Mouse (Mus musculus) urinary bladder, postnatal 10 days (tissue): ENCODE data around the gene Psmc5.

ENCODE experiments used
- DNase-seq: peaks from one replicate; pipeline ENCODE4 v3.0.0; 2022; ENCODE audit warnings: low spot score

The Psmc5 gene

DNA sequence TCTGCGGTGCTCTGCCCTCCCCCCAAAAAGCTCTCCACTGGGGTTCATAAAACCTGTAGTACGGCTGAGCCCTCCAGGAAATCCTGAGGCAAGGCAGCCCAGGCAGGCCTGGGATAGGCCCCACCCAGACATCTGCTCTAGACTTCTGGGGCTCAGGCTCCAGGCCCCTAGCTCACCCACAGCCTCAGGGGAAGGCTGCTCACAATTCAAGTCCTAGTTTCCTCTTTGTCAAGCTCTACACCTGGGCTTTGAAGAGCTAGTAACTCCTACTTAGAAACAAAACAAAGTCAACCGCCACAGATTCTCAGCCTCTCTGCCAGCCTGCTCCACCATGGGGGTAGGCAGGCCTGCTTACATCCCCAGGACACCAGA lies 13.1 kb downstream of the Psmc5 start:
- no peak for DNase-seq

DNA sequence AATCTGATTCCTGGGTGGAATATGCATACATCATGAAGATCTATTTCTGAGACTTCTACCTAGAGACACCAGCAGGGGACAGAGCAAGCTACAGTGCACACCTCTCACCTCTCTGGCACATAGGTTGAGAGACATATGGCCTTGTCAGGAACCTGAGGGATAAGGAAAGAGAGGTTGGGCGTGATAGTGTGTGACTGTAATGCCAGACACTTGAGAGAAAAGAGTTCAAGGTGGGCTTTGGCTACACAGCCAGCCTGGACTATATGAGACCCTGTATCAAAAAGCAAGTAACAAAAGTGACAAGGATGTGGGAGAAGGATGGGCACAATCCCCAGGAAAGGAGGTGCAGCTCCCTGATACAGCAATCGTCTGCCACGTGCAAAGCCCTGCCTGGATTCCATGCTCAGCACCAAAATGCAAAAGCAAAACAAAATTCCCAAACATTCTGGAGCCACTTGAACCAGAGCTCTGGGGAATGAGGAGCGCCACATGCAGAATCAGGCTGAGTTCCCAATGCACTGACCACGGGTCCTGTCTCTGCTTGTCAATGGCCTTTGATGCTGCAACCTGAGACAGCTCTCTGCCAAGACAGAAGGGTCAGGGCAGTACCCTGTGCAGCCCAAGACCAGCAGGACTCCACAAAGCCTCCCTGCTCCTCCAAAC lies 15.3 kb downstream of the Psmc5 start:
- no peak for DNase-seq

DNA sequence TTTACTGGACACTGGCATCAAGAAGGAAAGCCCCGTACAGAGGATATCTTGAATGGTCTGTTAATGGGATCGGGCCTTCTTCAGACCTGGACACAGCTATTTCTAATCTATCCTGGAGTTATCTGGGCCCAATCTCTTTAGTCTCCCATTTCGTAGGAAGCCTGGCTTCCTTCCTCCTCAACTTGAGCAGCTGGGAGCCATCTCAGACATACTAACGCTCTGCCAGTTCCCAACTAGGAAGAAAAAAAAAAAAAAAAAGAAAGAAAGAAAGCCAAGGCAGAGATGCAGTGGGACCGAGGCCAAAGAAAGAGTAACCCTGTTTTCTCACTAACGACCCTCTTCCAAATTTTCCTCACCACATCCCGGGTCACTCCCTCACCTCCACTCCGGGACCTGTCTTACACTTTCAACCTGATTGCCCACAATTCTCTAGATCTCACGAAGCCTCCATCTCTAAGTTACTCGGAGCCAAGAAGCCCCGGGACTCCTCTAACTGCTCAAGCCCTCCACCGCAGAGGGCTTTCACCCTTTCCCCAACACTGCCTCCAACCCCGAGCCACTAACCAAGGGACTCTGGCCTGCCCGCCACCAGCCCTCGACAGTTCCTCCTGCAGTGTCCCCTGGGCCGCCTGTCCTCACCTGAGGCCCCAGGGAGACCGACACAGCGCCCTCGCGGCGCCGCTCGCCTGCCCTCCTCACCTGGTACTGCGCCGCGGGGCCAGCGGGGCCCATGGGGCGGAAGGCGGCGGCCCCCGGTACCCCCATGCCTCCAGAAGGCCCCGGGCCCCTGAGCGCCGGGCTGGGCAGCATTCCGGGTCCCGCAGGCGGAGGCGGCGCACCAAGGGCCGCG lies 16.1 kb downstream of the Psmc5 start:
- DNase-seq, result no peak

DNA sequence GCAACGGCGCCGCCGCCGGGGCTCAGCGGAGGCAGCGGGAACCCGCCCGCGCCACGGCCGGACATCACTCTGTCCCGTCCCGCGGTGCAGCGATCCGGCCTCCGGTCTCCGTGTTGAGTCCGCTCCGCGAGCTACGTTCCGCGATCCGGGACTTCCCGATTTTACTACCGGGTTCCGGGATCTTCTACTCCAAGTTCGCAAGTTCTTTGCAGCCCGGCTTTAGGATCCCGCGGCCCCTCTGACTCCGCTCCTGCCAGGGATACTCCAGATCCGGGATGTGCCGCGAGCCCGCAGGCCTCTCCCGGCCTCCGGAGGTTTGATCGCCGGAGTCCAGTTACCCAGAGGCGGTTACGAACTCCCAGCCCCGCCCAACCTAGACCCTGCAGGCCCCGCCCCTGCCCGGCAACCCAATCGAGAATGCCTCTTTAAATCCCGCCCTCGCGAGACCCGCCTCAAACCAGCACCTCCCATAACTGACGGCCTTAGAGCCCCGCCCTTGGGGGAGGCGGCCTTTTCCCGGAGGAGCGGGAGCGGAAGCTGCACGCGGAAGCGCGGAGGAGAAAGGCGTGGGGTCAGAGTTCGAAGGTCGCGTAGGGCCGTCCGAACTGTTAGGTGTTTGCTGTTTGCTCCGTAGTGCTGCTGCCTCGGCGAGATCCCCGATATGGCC lies 16.8 kb downstream of the Psmc5 start, which contains the start of gene Smarcd2:
Gene Smarcd2, minus strand, starts transcription at position 329 of the 667 bp plus-strand sequence.
- peak; percentile 98 for DNase-seq

DNA sequence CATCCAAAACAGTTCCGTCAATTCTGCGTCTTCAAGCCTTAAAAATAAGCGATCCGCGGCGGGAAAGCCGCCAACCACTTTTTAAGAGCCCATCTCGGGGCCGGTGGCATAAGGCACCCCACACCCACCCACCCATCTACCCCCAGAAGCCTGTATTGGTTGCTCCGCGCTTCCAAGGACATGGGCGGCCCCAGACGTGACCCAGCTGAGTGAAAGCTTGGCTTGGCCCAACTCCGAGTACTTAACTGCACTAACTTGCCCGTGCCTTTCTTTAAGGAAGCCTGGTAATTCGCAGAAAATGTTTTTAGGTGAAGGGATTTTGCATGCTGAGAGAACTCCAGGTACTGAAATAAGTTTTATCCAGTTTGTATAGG lies 17.3 kb downstream of the Psmc5 start:
- DNase-seq, result no peak

DNA sequence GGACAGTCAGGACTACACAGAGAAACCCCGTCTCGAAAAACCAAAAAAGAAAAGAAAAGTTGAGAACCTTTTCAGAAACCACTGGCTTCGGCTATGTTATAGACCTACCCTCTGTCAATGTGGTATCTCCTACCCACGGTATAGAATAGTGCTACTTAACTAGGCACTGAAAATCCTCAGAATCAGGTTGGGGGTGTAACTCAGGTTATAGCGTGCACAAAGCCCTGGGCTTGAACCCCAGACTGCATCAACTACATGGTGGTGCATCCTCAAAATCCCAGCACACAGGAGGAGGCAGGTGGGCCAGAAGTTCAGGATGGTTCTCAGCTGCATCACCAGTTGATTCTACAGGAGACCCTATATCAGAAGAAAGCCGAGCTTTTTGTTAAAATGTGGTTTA lies 17.9 kb downstream of the Psmc5 start:
- no peak for DNase-seq

DNA sequence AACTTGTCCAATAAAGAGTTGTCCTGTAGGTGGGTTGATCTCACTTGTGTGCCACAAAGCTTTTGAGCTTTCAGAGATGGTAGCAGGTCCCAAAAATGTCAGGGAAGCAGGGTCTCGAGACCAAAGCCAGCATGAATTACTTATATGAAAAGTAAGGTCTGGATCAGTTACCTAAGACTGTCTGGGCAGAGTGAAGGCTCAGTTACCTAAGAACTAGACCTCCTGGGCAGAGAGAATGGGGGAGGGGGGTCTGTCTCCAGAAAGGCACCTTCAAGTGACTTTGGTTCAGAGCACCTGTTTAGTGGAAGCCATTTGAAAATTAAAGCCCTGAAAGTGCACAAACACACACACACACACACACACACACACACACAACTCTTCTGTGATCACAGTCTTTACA lies 18.4 kb downstream of the Psmc5 start:
- no peak for DNase-seq

DNA sequence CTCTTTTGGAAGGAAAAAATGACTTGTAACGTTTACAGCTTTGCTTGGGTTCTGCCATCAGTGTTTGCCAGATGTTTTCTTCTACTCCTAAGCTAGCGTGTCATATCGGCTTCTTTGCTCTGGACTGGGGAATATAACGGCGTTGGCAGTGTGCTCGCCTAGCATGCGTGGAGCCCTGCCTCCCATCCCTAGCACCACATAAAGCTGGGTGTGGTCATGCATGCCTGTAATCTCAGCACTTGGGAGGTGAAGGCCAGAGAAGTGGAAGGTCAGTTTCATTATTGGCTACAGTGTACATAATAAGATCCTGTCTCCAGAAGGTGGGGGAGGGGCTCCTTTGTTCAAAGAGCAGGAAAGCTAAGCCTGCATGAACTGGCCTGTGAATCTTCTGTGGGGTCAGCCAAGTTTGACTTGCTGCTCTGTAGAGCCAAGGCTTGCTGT lies 19.0 kb downstream of the Psmc5 start:
- no peak for DNase-seq

DNA sequence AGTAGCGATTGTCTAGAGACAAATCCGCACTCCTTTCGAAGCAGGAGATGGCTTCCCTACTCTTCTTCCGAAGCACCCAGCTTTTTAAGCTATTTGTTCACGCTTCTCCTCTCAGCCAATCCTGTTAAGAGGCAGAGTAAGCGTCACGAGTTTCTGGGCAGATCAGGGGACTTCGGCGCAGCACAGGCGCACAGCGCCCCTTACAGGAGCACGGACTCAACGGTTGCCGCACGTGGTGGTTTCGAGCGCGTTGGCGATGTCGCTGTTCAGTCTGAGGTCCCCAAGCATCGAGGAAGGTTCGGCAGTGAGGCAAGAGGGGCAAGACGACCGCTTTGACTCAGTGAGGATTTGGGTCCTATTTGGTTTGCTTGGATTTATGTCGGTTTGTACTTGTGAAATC lies 20.5 kb downstream of the Psmc5 start, which contains the start of gene Tcam1:
Gene Tcam1, plus strand, starts transcription at position 219 of the 400 bp plus-strand sequence.
- DNase-seq, result peak; percentile 79

DNA sequence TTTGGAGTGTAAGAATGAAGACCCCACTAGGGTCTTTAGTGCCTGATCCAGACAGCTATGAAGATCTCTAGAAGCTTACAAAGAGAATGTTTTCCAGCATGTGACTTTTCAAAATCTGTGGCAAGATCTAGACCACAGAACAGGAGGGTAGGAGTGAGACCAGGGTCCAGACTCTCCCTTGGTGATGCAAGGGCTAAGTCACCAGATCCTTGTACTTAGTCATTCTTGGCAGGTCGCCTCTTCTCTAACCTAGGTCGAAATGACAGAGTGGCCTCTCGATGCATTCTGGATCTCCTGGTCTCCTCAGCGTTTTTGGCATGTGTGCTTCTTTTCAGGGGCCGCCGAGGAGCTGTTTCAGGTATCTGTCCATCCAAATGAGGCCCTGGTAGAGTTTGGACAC lies 26.5 kb downstream of the Psmc5 start:
- DNase-seq, result no peak

DNA sequence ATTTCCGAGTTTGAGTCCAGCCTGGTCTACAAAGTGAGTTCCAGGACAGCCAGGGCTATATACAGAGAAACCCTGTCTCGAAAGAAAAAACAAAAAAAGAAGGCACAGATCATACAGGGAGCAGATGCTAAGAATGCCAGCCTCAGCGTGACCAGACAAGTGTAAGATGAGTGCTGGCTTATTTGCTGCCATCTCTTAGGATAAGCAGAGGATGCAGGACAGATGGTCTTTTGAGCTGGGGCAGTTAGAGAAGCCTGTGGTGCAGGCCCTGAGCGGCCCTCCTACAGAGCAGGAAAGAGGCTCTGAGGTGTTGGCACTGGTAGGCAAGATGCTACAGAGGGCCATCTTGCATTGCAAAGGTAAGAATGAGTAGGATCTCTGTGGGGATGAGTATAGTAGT lies 27.4 kb downstream of the Psmc5 start:
- no peak for DNase-seq

DNA sequence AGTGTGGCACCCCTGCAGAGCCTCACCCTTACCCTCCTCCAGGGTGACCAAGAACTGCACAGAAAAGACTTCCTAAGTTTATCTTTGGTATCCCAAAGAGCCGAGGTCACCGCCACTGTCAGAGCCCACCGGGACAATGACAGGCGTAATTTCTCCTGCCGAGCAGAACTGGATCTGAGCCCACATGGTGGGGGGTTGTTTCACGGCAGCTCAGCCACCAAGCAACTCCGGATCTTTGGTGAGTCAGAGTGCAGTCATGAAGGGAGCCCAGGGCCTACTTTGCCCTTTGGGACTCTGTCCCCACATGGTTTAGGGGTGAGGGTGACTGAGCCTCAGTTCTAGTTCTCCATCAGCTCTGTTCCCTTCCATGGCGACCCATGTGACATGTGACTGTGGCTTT lies 28.2 kb downstream of the Psmc5 start:
- DNase-seq, result no peak

DNA sequence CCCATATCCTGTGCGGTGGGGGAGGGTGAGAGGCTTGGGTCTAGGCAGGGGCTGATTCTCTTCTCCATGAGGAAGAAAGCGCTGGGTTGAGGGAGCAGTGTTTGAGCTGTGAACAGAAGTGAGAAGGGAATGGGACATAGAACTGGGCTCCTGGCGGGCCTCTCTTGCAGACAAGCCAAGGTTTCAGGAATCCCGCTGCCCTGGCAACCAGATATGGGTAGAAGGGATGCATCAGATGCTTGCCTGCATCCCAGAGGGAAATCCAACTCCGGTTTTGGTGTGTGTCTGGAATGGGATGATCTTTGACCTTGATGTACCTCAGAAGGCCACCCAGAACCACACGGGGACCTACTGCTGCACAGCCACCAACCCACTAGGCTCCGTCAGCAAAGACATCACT lies 30.3 kb downstream of the Psmc5 start:
- DNase-seq, result no peak

DNA sequence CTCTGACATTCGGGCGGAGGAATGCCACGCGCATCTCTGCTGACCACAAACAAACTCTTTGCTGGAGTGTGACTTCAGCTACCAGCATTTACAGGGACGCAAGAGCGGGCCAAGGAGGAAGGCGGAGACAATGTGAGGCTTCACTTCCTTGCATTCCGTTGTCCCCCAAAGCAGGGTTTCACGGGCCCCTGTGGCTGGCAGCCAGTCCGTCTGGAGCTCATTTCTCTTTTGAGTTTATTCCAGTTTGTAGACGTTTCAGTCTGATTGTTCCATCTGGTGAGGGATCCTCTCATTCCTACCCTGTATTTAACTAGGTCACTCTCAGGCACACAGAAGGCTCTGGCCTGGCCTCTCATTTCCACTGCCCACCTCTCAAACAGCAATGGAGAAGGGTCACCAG lies 31.0 kb downstream of the Psmc5 start:
- DNase-seq, result no peak

DNA sequence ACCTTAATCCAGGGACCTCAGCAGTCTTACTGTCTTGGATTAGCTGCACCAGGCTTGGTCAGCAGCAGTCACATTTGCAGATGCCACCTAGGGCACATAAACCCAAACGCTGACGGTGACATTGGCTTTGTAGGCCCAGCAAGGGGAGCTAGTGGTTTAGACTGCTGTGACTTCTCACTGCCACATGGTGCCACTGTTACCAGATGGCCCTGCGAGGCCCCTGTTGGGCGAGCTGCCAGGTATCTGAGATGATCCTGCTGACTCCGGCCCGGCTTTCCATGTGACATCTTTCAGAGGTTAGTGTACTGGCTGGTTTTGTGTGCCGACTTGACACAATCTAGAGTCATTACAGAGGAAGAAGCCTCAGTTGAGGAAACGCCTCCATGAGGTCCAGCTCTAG lies 33.4 kb downstream of the Psmc5 start:
- no peak for DNase-seq

DNA sequence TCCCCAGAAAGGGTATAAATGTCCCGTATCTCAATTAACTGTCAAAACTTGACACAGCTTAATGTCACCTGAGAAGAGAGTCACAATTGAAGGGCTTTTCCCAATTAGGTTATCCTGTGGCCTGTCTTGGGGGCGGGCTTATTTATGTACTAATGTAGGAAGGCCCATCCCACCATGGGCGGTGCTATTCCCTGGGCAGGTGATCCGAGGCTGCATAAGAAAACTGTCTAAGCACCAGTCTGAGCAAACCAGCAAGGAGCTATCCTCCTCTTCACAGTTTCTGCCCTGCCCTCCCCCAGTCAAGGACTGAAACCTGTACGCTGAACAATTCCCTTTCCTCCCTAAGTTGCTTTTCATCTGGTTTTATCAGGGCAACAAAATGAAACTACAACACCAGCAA lies 34.4 kb downstream of the Psmc5 start:
- DNase-seq, result no peak

DNA sequence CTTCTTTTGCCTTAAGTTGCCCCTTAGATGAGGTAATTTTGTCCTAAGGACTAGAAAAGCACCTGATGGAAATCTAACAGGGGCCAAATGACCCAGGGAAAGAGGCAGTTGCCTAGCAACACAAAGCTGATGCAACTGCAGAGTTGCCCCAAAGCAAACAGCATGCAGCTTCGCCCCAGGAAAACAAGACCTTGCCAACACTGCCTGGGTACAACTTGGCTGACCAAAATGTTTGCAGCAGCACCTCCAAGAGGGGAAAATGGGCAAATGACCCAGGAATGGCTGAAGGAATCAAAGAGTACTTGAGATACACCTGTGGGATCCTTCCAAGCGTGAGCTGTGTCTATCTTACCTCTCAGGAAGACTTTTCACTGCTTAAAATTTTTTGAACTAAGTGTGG lies 35.9 kb downstream of the Psmc5 start:
- DNase-seq, result no peak

DNA sequence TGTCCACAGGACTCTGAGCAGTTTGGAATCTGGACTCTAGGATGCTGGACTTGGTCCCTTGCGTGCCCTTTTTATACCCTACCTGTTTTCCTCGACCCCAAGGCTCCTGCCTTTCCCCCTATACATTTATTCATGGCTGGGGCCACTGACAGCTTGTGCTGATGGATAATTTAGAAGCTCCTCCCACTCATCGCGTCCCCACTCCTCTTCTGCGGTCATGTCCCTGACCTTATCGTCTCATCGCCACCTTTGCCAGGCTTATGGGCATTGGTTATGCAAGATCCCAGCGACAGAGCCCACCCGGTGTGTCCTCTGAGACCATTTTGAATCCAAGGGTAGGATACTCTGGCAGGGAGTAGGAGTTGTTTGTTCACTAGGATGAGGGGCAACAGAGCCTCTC lies 45.8 kb downstream of the Psmc5 start, which contains the start of gene Gh:
Gene Gh, minus strand, starts transcription at position 101 of the 400 bp plus-strand sequence.
- DNase-seq, result no peak

DNA sequence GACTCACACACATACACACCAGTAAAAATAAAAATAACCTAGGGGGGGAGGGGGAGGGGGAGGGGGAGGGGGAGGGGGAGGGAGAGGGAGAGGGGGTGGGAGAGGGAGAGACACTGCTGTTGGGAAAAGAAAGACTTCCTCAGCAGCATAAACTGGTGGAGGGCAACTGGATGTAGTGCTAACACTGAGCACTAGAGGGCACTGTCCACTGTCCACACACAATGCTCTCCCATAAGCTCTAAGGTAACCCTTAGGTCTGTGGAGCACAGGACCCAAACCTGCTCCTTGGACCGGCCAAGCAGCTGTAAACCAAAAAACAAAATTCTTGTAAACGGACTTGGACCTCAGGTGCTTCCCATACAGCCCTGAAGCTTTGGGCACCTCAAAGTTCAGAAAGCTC lies 46.7 kb downstream of the Psmc5 start:
- no peak for DNase-seq

DNA sequence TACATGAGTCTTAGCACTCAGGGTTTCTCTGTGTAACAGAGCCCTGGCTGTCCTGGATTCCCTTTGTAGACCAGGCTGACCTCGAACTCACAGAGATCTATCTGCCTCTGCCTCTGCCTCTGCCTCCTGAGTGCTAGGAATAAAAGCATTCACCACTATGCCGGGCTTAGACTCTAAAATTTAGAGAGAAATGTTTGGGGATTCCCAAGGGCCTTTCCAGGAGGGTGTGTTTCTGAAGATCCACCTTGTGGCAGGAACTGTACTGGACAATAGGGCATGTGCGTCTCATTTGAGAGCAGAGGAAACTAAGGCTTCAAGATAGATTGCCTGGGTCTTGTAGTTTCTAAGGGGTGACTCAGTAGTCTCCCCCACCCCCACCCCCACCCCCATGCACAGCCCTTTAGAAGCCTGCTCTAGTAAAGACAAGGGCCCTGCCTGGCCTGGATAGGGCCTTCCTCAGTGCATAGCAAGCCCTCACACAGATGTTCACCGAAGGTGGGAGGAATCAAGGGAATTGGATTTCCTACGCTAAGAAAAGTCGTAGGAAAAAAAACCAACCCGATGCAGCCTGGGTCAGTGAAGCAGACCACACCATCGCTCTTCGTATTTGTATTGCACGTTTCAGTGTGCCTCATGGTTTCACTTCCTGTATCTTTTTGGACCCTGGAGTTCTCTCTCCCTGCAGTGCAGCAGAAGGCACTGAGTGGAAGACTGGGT lies 49.6 kb downstream of the Psmc5 start:
- DNase-seq, result no peak

DNA sequence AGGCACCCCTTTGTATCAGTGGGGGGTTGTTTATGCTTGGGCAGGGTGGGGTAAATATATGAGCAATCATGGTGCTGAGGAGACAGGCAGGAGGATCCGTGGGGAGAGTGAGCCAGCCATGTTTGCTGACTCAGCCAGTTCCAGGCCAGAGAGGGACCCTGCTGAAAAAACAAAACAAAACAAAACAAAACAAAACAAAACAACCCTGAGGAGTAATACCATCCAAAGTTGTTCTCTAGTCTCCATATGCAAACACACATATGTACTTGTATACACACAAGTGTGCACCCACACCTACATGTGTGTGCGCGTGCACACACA lies 50.1 kb downstream of the Psmc5 start:
- DNase-seq, result no peak

DNA sequence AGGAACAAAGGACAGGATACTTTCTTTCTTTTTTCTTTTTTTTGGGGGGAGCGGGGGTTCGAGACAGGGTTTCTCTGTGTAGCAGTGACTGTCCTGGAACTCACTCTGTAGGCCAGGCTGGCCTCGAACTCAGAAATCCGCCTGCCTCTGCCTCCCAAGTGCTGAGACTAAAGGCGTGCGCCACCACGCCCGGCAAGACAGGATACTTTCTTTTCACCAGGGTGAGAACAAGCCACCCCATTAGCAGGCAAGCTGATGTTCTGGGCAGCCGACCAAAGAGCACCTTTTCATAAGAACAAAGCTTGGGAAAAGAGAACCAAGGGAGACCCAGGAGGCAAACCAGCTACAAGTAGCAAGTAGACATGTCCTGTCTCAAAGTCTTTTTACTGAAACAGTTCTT lies 50.8 kb downstream of the Psmc5 start:
- DNase-seq, result no peak

DNA sequence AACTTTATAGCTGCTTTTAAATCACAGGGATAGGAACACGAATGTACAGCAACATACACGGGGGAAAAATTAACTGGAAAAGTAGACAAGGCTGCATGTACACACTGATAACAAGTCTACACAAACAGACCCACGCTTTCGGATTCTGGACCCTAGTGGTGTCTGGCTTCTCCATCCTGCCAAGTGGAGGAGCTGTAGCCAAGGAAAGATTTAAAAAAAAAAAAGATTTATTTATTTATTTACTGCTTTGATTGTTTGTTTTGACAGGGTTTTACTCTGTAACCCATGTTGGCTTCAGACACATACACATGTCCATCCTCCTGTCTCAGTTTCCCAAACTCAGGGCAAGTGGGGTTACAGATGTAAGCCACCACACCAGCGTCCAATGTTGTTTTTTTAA lies 51.5 kb downstream of the Psmc5 start:
- no peak for DNase-seq
